Mouse (Mus musculus) MEL (cell line): ENCODE measurements around the gene Fus. TPM values are rescaled to one million over a fixed set of nuclear protein-coding genes. Genes with fewer than 3 reads are reported as not detected.

Experiments
- DNase-seq: peaks from one replicate; pipeline ENCODE4 v3.0.0; 2011; ENCODE audit warnings: low read depth, low spot score
- H3K27ac ChIP-seq: 2 replicates; pipeline ENCODE4 v1.5.1; 2012; ENCODE audit warnings: low read depth, mild to moderate bottlenecking, control low read depth, low read length, moderate library complexity; ENCODE audit not compliant: control insufficient read depth
- H3K27me3 ChIP-seq, 2 experiments: fragments of 150-350 bp in 1 of 2; sonication (generic) in 1 of 2; 2 replicates each; pipeline ENCODE4 v1.6.1; 2012; ENCODE audit warnings: low read length in 2 of 2, mild to moderate bottlenecking in 2 of 2, improper control_type of control experiment in 1 of 2, moderate library complexity in 1 of 2; ENCODE audit not compliant: insufficient read depth in 2 of 2, control insufficient read depth in 1 of 2
- H3K36me3 ChIP-seq, 2 experiments: 2 replicates each; pipeline ENCODE4 v1.6.1; 2012 to 2014; ENCODE audit warnings: low read length in 2 of 2, improper control_type of control experiment in 1 of 2, inconsistent platforms in 1 of 2, mild to moderate bottlenecking in 1 of 2; ENCODE audit not compliant: insufficient read depth in 2 of 2, control insufficient read depth in 1 of 2
- H3K4me1 ChIP-seq, 2 experiments: fragments of 150-350 bp in 1 of 2; sonication (generic) in 1 of 2; 2 replicates each; pipeline ENCODE4 v1.6.1; 2012; ENCODE audit warnings: low read length in 2 of 2, improper control_type of control experiment in 1 of 2, mild to moderate bottlenecking in 1 of 2; ENCODE audit not compliant: insufficient read depth in 2 of 2, control insufficient read depth in 1 of 2
- H3K4me3 ChIP-seq, 2 experiments: fragments of 150-350 bp in 1 of 2; sonication (generic) in 1 of 2; 2 replicates each; pipeline ENCODE4 v1.5.1; 2012; ENCODE audit warnings: low read depth in 2 of 2, low read length in 2 of 2, mild to moderate bottlenecking in 2 of 2, moderate library complexity in 2 of 2, control low read depth in 1 of 2, improper control_type of control experiment in 1 of 2; ENCODE audit not compliant: control insufficient read depth in 1 of 2, insufficient read depth in 1 of 2
- H3K79me2 ChIP-seq: 2 replicates; pipeline ENCODE4 v1.6.1; 2012; ENCODE audit warnings: mild to moderate bottlenecking, low read length, moderate library complexity; ENCODE audit not compliant: control insufficient read depth, poor library complexity, insufficient read depth
- H3K9ac ChIP-seq: 2 replicates; pipeline ENCODE4 v1.6.1; 2012; ENCODE audit warnings: low read depth, mild to moderate bottlenecking, control low read depth, low read length, moderate library complexity; ENCODE audit not compliant: control insufficient read depth, poor library complexity, severe bottlenecking
- H3K9me3 ChIP-seq: fragments of 150-350 bp; sonication (generic); replicated peaks from 2 replicates; pipeline ENCODE4 v1.6.1; 2012; ENCODE audit warnings: mild to moderate bottlenecking, low read length, improper control_type of control experiment, moderate library complexity; ENCODE audit not compliant: insufficient read depth
- BHLHE40 ChIP-seq: IDR thresholded peaks from 2 replicates; pipeline ENCODE4 v1.6.1; 2012; ENCODE audit warnings: low read depth, mild to moderate bottlenecking, inconsistent platforms, low read length, improper control_type of control experiment, borderline replicate concordance
- CHD1 ChIP-seq: IDR thresholded peaks from 2 replicates; pipeline ENCODE4 v1.6.1; 2012; ENCODE audit warnings: low read depth, mild to moderate bottlenecking, inconsistent platforms, low read length, improper control_type of control experiment
- CHD2 ChIP-seq: IDR thresholded peaks from 2 replicates; pipeline ENCODE4 v1.6.1; 2011; ENCODE audit warnings: low read length, improper control_type of control experiment
- CTCF ChIP-seq, 3 experiments: IDR thresholded peaks in 2 of 3; conservative IDR thresholded peaks in 1 of 3; 2 replicates each; pipeline ENCODE4 v1.5.1; 2011 to 2012; ENCODE audit warnings: low read length in 3 of 3, low read depth in 2 of 3, mild to moderate bottlenecking in 2 of 3, improper control_type of control experiment in 1 of 3, inconsistent platforms in 1 of 3, mixed read lengths in 1 of 3, moderate library complexity in 1 of 3; ENCODE audit not compliant: control insufficient read depth in 1 of 3, insufficient read depth in 1 of 3, poor library complexity in 1 of 3, severe bottlenecking in 1 of 3
- E2F4 ChIP-seq: IDR thresholded peaks from 2 replicates; pipeline ENCODE4 v1.6.1; 2011; ENCODE audit warnings: low read depth, low read length, improper control_type of control experiment, borderline replicate concordance
- ELF1 ChIP-seq: IDR thresholded peaks from 2 replicates; pipeline ENCODE4 v1.6.1; 2014; ENCODE audit warnings: low read depth, mild to moderate bottlenecking, inconsistent platforms, low read length, improper control_type of control experiment, moderate library complexity
- ETS1 ChIP-seq: IDR thresholded peaks from 2 replicates; pipeline ENCODE4 v1.6.1; 2012; ENCODE audit warnings: low read depth, mild to moderate bottlenecking, inconsistent platforms, low read length, improper control_type of control experiment, moderate library complexity
- HCFC1 ChIP-seq: IDR thresholded peaks from 2 replicates; pipeline ENCODE4 v1.6.1; 2012; ENCODE audit warnings: low read depth, mild to moderate bottlenecking, inconsistent platforms, low read length, improper control_type of control experiment, moderate library complexity
- JUND ChIP-seq: IDR thresholded peaks from 2 replicates; pipeline ENCODE4 v1.6.1; 2011; ENCODE audit warnings: low read depth, mild to moderate bottlenecking, improper control_type of control experiment, low read length
- KAT2A ChIP-seq: conservative IDR thresholded peaks from 2 replicates; pipeline ENCODE4 v1.6.1; 2012; ENCODE audit warnings: low read depth, low read length, improper control_type of control experiment, inconsistent platforms
- MEF2A ChIP-seq: IDR thresholded peaks from 2 replicates; pipeline ENCODE4 v1.6.1; 2014; ENCODE audit warnings: low read depth, mild to moderate bottlenecking, inconsistent platforms, low read length, improper control_type of control experiment; ENCODE audit not compliant: poor library complexity, insufficient replicate concordance, severe bottlenecking; ENCODE audit errors: extremely low read depth
- MXI1 ChIP-seq: IDR thresholded peaks from 2 replicates; pipeline ENCODE4 v1.6.1; 2011; ENCODE audit warnings: mild to moderate bottlenecking, low read depth, low read length, improper control_type of control experiment
- MYC ChIP-seq: IDR thresholded peaks from 2 replicates; pipeline ENCODE4 v1.6.1; 2011; ENCODE audit warnings: low read depth, mild to moderate bottlenecking, low read length, improper control_type of control experiment, moderate library complexity
- POLR2AphosphoS5 ChIP-seq: IDR thresholded peaks from 2 replicates; pipeline ENCODE4 v1.6.1; 2012; ENCODE audit warnings: low read depth, borderline replicate concordance, mild to moderate bottlenecking, inconsistent platforms, low read length, moderate library complexity, mixed read lengths
- RAD21 ChIP-seq: IDR thresholded peaks from 2 replicates; pipeline ENCODE4 v1.6.1; 2011; ENCODE audit warnings: mild to moderate bottlenecking, low read depth, low read length, improper control_type of control experiment
- TAL1 ChIP-seq: IDR thresholded peaks from 2 replicates; pipeline ENCODE4 v1.6.1; 2012; ENCODE audit warnings: mild to moderate bottlenecking, inconsistent platforms, low read length, moderate library complexity, mixed read lengths
- TCF12 ChIP-seq: IDR thresholded peaks from 2 replicates; pipeline ENCODE4 v1.6.1; 2014; ENCODE audit warnings: low read depth, mild to moderate bottlenecking, inconsistent platforms, low read length, improper control_type of control experiment, moderate library complexity
- UBTF ChIP-seq: IDR thresholded peaks from 2 replicates; pipeline ENCODE4 v1.6.1; 2012; ENCODE audit warnings: low read depth, mild to moderate bottlenecking, inconsistent platforms, low read length, improper control_type of control experiment, moderate library complexity, borderline replicate concordance; ENCODE audit not compliant: insufficient read depth
- USF1 ChIP-seq: IDR thresholded peaks from 2 replicates; pipeline ENCODE4 v1.6.1; 2014; ENCODE audit warnings: low read depth, mild to moderate bottlenecking, inconsistent platforms, low read length, improper control_type of control experiment, moderate library complexity
- ZKSCAN1 ChIP-seq: IDR thresholded peaks from 2 replicates; pipeline ENCODE4 v1.6.1; 2012; ENCODE audit warnings: low read depth, mild to moderate bottlenecking, inconsistent platforms, low read length, improper control_type of control experiment, moderate library complexity
- ZNF384 ChIP-seq: IDR thresholded peaks from 2 replicates; pipeline ENCODE4 v1.6.1; 2012; ENCODE audit warnings: low read depth, mild to moderate bottlenecking, inconsistent platforms, low read length, improper control_type of control experiment
- polyA plus RNA-seq, 2 experiments: library from polyadenylated mRNA; stranded (reverse) in 1 of 2; unstranded in 1 of 2; fragments of >175 nt in 1 of 2; fragments of >200 nt in 1 of 2; gene quantifications; 2 replicates each; pipeline versions ENCODE4 v1.2.1 to v1.2.4; 2012; ENCODE audit warnings: low replicate concordance in 2 of 2, low read depth in 1 of 2; ENCODE audit not compliant: insufficient read length in 2 of 2, insufficient read depth in 1 of 2, missing spikeins in 1 of 2
- total RNA-seq: library from RNA; depleted of rRNA; stranded (reverse); fragments of 300-350 nt; gene quantifications from 2 replicates; pipeline ENCODE4 v1.2.3, GENCODE M21; 2012

Gene Fus
- total and polyA plus RNA-seq, 3 experiments, result 49.7 to 848 (median 346) TPM

DNA sequence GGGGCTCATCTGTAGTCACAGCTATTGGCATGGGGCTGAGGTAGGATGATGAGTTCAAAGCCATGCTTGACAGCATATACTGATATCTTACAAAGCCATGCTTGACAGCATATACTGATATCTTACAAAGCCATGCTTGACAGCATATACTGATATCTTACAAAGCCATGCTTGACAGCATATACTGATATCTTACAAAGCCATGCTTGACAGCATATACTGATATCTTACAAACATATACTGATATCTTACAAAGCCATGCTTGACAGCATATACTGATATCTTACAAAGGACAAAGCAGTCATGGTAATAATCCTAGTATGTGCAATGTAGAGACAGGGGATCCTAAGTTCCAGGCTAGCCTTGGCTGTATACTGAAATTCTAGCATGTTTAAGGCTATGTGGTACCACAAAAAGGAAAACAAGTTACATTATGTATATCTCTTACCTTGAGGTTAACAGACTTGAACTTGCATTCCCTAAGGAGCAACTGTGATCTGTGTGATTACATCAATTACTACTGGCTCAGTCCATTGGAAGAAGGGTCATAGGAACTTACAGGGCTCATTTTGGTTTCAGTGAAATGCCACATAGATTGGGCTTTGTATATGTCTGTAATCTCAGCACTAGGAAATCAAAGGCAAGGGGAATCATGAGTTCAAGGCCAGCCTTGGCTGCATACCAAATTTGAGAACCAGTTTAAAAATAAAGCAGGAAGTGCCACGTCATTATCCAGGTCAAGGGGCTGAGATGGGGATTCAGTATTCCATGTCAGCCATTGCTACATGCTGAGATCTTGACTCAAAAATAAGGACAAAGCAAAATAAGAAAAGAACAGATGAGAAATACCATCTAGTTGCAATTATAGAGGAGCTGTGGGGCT, 33.1 kb downstream of the Fus start (continued):
- no peak for TF ChIP-seq KAT2A
- no peak for TF ChIP-seq CTCF (IDR thresholded peaks at IDR 0.05 in 2 of 3, conservative IDR thresholded peaks at IDR 0.05 in 1 of 3; ENCODE audit: control insufficient read depth in 1 of 3, insufficient read depth in 1 of 3, low read depth in 2 of 3, low read length in 3 of 3, poor library complexity in 1 of 3, severe bottlenecking in 1 of 3)

DNA sequence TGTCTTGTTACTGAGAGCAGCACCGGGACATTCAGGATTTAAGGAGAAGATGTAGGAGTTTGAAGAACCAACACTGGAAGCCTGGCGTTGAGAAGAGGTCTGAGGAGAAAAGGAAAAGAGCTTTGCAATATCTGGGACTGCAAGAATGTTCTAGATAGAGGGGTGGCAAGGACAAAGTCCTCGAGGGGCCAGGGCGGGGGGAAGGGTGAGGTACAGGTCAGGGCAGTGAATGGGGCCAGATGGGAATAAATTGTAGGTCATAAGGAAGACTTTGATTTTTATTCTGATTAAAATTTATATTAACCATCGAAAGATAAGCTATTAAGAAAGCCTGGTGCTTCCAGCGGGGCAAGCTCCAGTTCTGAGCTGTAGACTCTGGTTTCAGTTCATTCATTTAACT, 35.8 kb downstream of the Fus start:
- peaks cover 0 to 17% of the 10 kb centered on the region in 2 experiments; a peak in 2 of 4 replicates for H3K4me1 ChIP-seq
- no peak overlapping the region for H3K27ac ChIP-seq
- no peaks in the 10 kb centered on the region for H3K27me3 ChIP-seq
- no peaks in the 10 kb centered on the region for H3K9me3 ChIP-seq
- TF ChIP-seq E2F4 (no peak), RAD21 (no peak), POLR2AphosphoS5 (no peak), TCF12 (no peak), JUND (no peak), TAL1 (no peak), UBTF (no peak), MYC (no peak), ZNF384 (no peak), ZKSCAN1 (no peak), ETS1 (no peak)
- TF ChIP-seq, all 39 proteins: peak for 0
- Histone ChIP-seq H3K36me3 (peaks cover 0 to 16% of the 10 kb centered on the region in 2 experiments; a peak in 2 of 4 replicates), H3K4me3 (no peak overlapping the region), H3K79me2 (no peaks in the 10 kb centered on the region), H3K9ac (no peak overlapping the region)
- DNase-seq, result no peak

DNA sequence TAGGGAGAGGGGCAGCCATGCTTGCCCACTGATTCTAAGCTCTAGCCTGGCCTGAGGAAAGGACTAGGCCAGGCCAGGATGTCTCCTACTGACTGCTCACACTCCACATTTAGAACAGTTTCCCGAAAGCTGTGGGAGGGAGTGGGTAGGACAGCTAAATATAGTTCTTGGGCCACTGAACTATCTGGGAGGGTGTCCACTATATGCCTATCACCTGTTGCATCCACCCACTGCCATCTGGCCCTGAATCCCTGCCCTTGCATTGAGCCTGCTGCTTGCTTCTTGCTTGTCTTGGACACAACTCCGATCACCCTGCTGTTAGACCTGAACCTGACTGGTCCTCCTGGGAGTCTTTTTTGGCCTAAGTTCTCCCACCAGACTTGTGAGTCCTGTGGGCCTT, 36.4 kb downstream of the Fus start, which contains the start of gene Trim72:
TSS of gene Trim72 (plus strand) at position 262 of the 400 bp plus-strand sequence.
- no peaks in the 10 kb centered on the region for H3K9me3 ChIP-seq
- peaks cover 0 to 15% of the 10 kb centered on the region in 2 experiments; a peak in 2 of 4 replicates for H3K4me1 ChIP-seq
- H3K9ac ChIP-seq, result no peak within 1 kb of the TSS
- H3K27ac ChIP-seq, result no peak within 1 kb of the TSS
- TF ChIP-seq CTCF (IDR thresholded peaks at IDR 0.05 in 2 of 3, conservative IDR thresholded peaks at IDR 0.05 in 1 of 3; ENCODE audit: control insufficient read depth in 1 of 3, insufficient read depth in 1 of 3, low read depth in 2 of 3, low read length in 3 of 3, poor library complexity in 1 of 3, severe bottlenecking in 1 of 3), result no peak
- no peak for TF ChIP-seq MXI1
- no peak for TF ChIP-seq ELF1
- TF ChIP-seq USF1, result no peak
- no peak for TF ChIP-seq BHLHE40
- TF ChIP-seq MEF2A, result no peak
- TF ChIP-seq HCFC1, result no peak
- no peak for TF ChIP-seq TAL1
- no peak for TF ChIP-seq CHD2
- TF ChIP-seq CHD1, result no peak
- TF ChIP-seq, all 39 proteins: peak for 0
- peaks cover 0 to 16% of the 10 kb centered on the region in 2 experiments; a peak in 2 of 4 replicates for H3K36me3 ChIP-seq
- H3K27me3 ChIP-seq, result no peaks in the 10 kb centered on the region
- DNase-seq, result no peak
- no peak within 1 kb of the TSS for H3K4me3 ChIP-seq
- H3K79me2 ChIP-seq, result no peaks in the 10 kb centered on the region
